ENCODE assay signal across 16 mouse cellular contexts in the genomic region with DNA sequence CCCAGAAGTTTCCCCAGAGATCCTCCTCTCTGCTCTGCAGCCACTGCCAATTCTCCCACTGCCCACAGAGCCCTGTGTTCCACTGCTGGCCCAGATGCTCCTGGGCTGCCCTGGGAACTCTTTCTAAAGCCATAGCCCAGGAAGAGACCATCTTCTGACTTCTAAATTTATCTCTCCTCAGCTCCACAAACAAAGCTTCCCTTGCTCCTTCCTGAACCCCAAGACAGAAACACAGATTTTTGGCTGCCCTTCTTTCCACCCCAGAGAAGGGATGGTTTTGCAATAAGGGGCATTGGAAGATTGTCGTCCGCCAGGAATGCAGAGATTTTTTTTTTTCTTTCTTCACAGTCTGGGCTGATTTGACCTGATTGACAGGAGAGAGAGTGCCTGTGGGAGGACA.
A peak's percentile ranks its signal among the peaks of the same experiment; 100 is the strongest.
DNase-seq lines count a peak whose midpoint lies in the region; ATAC-seq and TF ChIP-seq lines count a peak whose summit lies in the region.
"Had no signal": no experiment of that assay in that cellular context is flagged by ENCODE, and none has a peak within 500 bp of the region (broad histone marks: within the 10 kb centered on the region; RNA-seq: fewer than 3 reads in every experiment).

No protein-coding gene starts in this region.

- H3K27me3 ChIP-seq in kidney, postnatal 0 days (ENCODE audit: insufficient read depth, low read length), result no peaks in the 10 kb centered on the region
- H3K27me3 ChIP-seq in heart, embryonic 15.5 days, result no peaks in the 10 kb centered on the region
- H3K27me3 ChIP-seq: forebrain, embryonic 12.5 days; limb, embryonic 13.5 days had no signal

- peak; percentile 96 for DNase-seq in heart, adult 11 months
- DNase-seq in heart, postnatal 14 days, result no peak
- DNase-seq in kidney, postnatal 0 days (ENCODE audit: low spot score), result no peak
- DNase-seq in kidney, postnatal 10 days, result no peak
- peak; percentile 96 for DNase-seq in 3T3-L1 (ENCODE audit: low read depth, low spot score)
- no peak for DNase-seq in urinary bladder, postnatal 36 days (ENCODE audit: low spot score in 2 of 2)
- no peak for DNase-seq in ovary, postnatal 10 days (ENCODE audit: low spot score)
- DNase-seq: adrenal gland, postnatal 14 days; B cell, adult 2 months; cerebellum, postnatal 14 days; lung, postnatal 10 days; thymus, postnatal 4 days had no signal

- H3K9me3 ChIP-seq in kidney, postnatal 0 days (replicated peaks; ENCODE audit: low read length), result peaks cover 3% of the 10 kb centered on the region; the same call in 1 of the 2 replicates
- 0 out of 2 replicates have a peak, but pooled peaks cover 2% of the 10 kb centered on the region for H3K9me3 ChIP-seq in heart, embryonic 15.5 days (replicated peaks)

- intact Hi-C loops in heart, postnatal 14 days (cut with DNase I), result no loop called here

- no peaks in the 10 kb centered on the region for H3K36me3 ChIP-seq in kidney, postnatal 0 days (ENCODE audit: insufficient read depth, low read length)
- H3K36me3 ChIP-seq in heart, embryonic 15.5 days, result no peaks in the 10 kb centered on the region
- H3K36me3 ChIP-seq: forebrain, embryonic 12.5 days; limb, embryonic 13.5 days had no signal

- no peak overlapping the region for H3K4me2 ChIP-seq in kidney, postnatal 0 days (ENCODE audit: low read length)
- H3K4me2 ChIP-seq in heart, embryonic 15.5 days, result no peak overlapping the region
- H3K4me2 ChIP-seq: forebrain, embryonic 12.5 days; limb, embryonic 13.5 days; midbrain, embryonic 11.5 days had no signal

- no peaks in the 10 kb centered on the region; the same call in 1 of the 2 replicates for H3K4me1 ChIP-seq in kidney, postnatal 0 days (replicated peaks; ENCODE audit: insufficient read depth, low read length)
- peaks cover 34% of the 10 kb centered on the region for H3K4me1 ChIP-seq in heart, embryonic 15.5 days (replicated peaks)

- no peak overlapping the region for H3K4me3 ChIP-seq in kidney, postnatal 0 days (replicated peaks; ENCODE audit: low read depth, low read length)
- H3K4me3 ChIP-seq in heart, embryonic 15.5 days, result no peak overlapping the region
- H3K4me3 ChIP-seq: forebrain, embryonic 12.5 days; limb, embryonic 13.5 days had no signal

- 58% methylated on average over 2 of the region's 2 CpGs for WGBS in kidney, postnatal 0 days
- WGBS in heart, embryonic 15.5 days, result 48% methylated on average over 2 of the region's 2 CpGs

- no peak for ATAC-seq in kidney, postnatal 0 days (replicated peaks; ENCODE audit: low FRiP score, low read depth)
- ATAC-seq in heart, embryonic 15.5 days (replicated peaks; ENCODE audit: insufficient number of reproducible peaks, insufficient read depth, low FRiP score, low read depth), result no peak; the same call in 1 of the 2 replicates

- 0 out of 2 replicates have a peak overlapping the region, but pooled peaks have one; percentile 51 for H3K27ac ChIP-seq in kidney, postnatal 0 days
- peak overlapping the region; percentile 57 for H3K27ac ChIP-seq in heart, embryonic 15.5 days
- H3K27ac ChIP-seq: forebrain, embryonic 12.5 days; limb, embryonic 13.5 days had no signal

- no peak for TF ChIP-seq CTCF in kidney, postnatal 0 days (IDR thresholded peaks at IDR 0.05; ENCODE audit: low read depth)

- H3K9ac ChIP-seq in kidney, postnatal 0 days (ENCODE audit: low read depth, low read length), result no peak overlapping the region
- no peak overlapping the region for H3K9ac ChIP-seq in heart, embryonic 15.5 days
- H3K9ac ChIP-seq: forebrain, embryonic 12.5 days; limb, embryonic 13.5 days had no signal

Comparison
In these comparisons a context has a peak if more than half of its experiments do, and no peak if none do; other contexts are left out.
1. DNase-seq: peak in heart, adult 11 months (single experiment) and 3T3-L1 (single experiment); none in heart, postnatal 14 days (0 of 2), kidney, postnatal 0 days (single experiment), kidney, postnatal 10 days (single experiment), urinary bladder, postnatal 36 days (0 of 2) and ovary, postnatal 10 days (single experiment).